ENCODE assay signal across 8 mouse cellular contexts in the genomic region with DNA sequence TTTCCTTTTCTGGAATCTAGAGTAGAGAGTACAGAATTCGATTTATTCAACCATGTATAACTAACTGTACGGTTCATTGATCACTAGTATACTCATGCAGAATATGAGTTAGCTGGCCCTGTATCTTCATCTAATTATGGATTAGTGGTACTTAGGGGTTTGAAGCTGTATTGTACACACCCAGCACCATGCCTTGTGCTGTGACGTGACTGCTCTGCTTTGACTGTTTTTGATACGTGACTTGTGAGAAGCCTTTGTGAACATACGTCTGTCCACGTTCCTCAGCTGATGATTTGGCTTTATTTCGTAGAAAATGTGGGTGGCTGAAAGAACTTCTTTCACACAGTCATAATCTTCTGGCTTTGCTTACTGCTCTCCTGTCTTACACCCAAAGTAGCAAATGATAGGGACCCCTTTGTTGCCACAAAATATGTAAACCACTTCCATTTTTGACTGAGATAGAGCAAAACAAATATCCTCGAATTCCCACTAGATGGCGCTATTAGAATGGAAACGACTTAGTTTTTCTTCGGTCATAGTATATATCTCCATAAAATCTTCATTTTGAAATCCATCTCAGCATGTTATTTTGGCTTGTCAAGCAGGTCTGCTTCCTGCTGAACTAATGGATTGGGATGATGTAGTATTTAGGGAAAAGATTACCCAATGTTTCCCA.
DNase-seq lines count a peak whose midpoint lies in the region; ATAC-seq and TF ChIP-seq lines count a peak whose summit lies in the region.

No protein-coding gene starts in this region.

- 40% methylated on average over 11 of the region's 11 CpGs for WGBS in kidney, embryonic 16.5 days
- 43% methylated on average over 11 of the region's 11 CpGs for WGBS in intestine, embryonic 14.5 days

- peak overlapping the region; percentile 48 for H3K4me2 ChIP-seq in kidney, embryonic 16.5 days (replicated peaks; ENCODE audit: low read depth, low read length)
- peak overlapping the region; percentile 46 for H3K4me2 ChIP-seq in intestine, embryonic 14.5 days (ENCODE audit: low read length)
- peak overlapping the region; percentile 96 for H3K4me2 ChIP-seq in myocyte (ENCODE audit: low read depth)

- no peak overlapping the region for H3K27ac ChIP-seq in kidney, embryonic 16.5 days (ENCODE audit: low read length)
- H3K27ac ChIP-seq in intestine, embryonic 14.5 days (ENCODE audit: low read depth): no peak overlapping the region

- no peak overlapping the region for H3ac ChIP-seq in myocyte (ENCODE audit: control insufficient read depth, insufficient read length)

- H3K27me3 ChIP-seq in kidney, embryonic 16.5 days (ENCODE audit: insufficient read depth, low read length): no peaks in the 10 kb centered on the region
- no peaks in the 10 kb centered on the region for H3K27me3 ChIP-seq in intestine, embryonic 14.5 days (replicated peaks; ENCODE audit: control insufficient read depth, insufficient read depth, low read length)
- H3K27me3 ChIP-seq in myocyte (ENCODE audit: control insufficient read depth, insufficient read depth, insufficient read length): no peaks in the 10 kb centered on the region

- no peak for TF ChIP-seq POLR2A in myocyte (IDR thresholded peaks at IDR 0.05; ENCODE audit: insufficient read length, low read depth)

- no peaks in the 10 kb centered on the region for H3K9me3 ChIP-seq in kidney, embryonic 16.5 days (ENCODE audit: low read length)
- H3K9me3 ChIP-seq in intestine, embryonic 14.5 days (ENCODE audit: control insufficient read depth, low read length): no peaks in the 10 kb centered on the region

- H3K36me3 ChIP-seq in kidney, embryonic 16.5 days (ENCODE audit: insufficient read depth, low read length): no peaks in the 10 kb centered on the region
- no peaks in the 10 kb centered on the region for H3K36me3 ChIP-seq in intestine, embryonic 14.5 days (ENCODE audit: control insufficient read depth, insufficient read depth, low read length)
- H3K36me3 ChIP-seq in myocyte (ENCODE audit: control insufficient read depth, insufficient read depth): no peaks in the 10 kb centered on the region

- no peak; the same call in 1 of the 2 replicates for ATAC-seq in kidney, embryonic 16.5 days (ENCODE audit: low FRiP score, low TSS enrichment)
- peak; percentile 22; the same call in 1 of the 2 replicates for ATAC-seq in intestine, embryonic 14.5 days (replicated peaks; ENCODE audit: low FRiP score, low TSS enrichment, low read depth)

- DNase-seq in kidney, postnatal 25 days: no peak
- peak; percentile 30 for DNase-seq in ES-CJ7 (ENCODE audit: low read depth, low spot score)
- peak; percentile 78 for DNase-seq in embryo, embryonic 10.5 days (ENCODE audit: low spot score)
- DNase-seq in intestine, embryonic 14.5 days (ENCODE audit: low spot score): no peak
- DNase-seq in spleen, postnatal 10 days (ENCODE audit: low spot score in 2 of 2): no peak
- no peak for DNase-seq in thymus, postnatal 36 days

- no peak overlapping the region for H3K9ac ChIP-seq in kidney, embryonic 16.5 days (replicated peaks; ENCODE audit: low read length)
- no peak overlapping the region for H3K9ac ChIP-seq in intestine, embryonic 14.5 days (ENCODE audit: low read length)

- peaks cover 9% of the 10 kb centered on the region for H3K4me1 ChIP-seq in kidney, embryonic 16.5 days (ENCODE audit: insufficient read depth, low read length)
- peaks cover 6% of the 10 kb centered on the region for H3K4me1 ChIP-seq in intestine, embryonic 14.5 days (replicated peaks; ENCODE audit: control insufficient read depth, insufficient read depth, low read length)

- no peaks in the 10 kb centered on the region for H3K79me2 ChIP-seq in myocyte (ENCODE audit: control insufficient read depth, insufficient read depth)

- no peak overlapping the region for H3K4me3 ChIP-seq in kidney, embryonic 16.5 days (ENCODE audit: low read length)
- H3K4me3 ChIP-seq in intestine, embryonic 14.5 days (ENCODE audit: low read depth, low read length): no peak overlapping the region
- H3K4me3 ChIP-seq in myocyte: no peak overlapping the region

TF ChIP-seq in myocyte, 11 proteins besides CTCF, POLR2A, EP300 and RAD21:
- TF ChIP-seq MYOD1 (IDR thresholded peaks at IDR 0.05; ENCODE audit: control insufficient read depth in 1 of 3, insufficient read length in 2 of 3, low read depth in 2 of 3): no peak
- no peak for TF ChIP-seq USF1 (IDR thresholded peaks at IDR 0.05; ENCODE audit: low read depth)
- no peak for TF ChIP-seq CEBPB (IDR thresholded peaks at IDR 0.05; ENCODE audit: insufficient read depth, poor library complexity, severe bottlenecking)
- no peak for TF ChIP-seq SRF (IDR thresholded peaks at IDR 0.05; ENCODE audit: control insufficient read depth, insufficient read length, low read depth)
- TF ChIP-seq MAX (IDR thresholded peaks at IDR 0.05; ENCODE audit: low read depth): no peak
- TF ChIP-seq POLR2AphosphoS2 (IDR thresholded peaks at IDR 0.05; ENCODE audit: insufficient read length, low read depth): no peak
- TF ChIP-seq REST (IDR thresholded peaks at IDR 0.05; ENCODE audit: insufficient read depth, insufficient read length): no peak
- TF ChIP-seq E2F4 (IDR thresholded peaks at IDR 0.05; ENCODE audit: insufficient read depth): no peak
- TF ChIP-seq TCF12 (IDR thresholded peaks at IDR 0.05; ENCODE audit: insufficient read depth, poor library complexity, severe bottlenecking): no peak
- no peak for TF ChIP-seq MYOG (IDR thresholded peaks at IDR 0.05; ENCODE audit: control insufficient read depth in 1 of 3, insufficient read depth in 1 of 3, insufficient read length in 2 of 3, low read depth in 2 of 3)
- no peak for TF ChIP-seq TCF3 (IDR thresholded peaks at IDR 0.05; ENCODE audit: insufficient read length, low read depth)

Comparison
In these comparisons a context has a peak if more than half of its experiments do, and no peak if none do; other contexts are left out.
1. H3K4me2 ChIP-seq: peak in every context shown above with its lines; median percentile 96 in myocyte; 48 in kidney, embryonic 16.5 days; 46 in intestine, embryonic 14.5 days.
2. DNase-seq: peak in ES-CJ7 (single experiment) and embryo, embryonic 10.5 days (single experiment); none in kidney, postnatal 25 days (0 of 2), intestine, embryonic 14.5 days (single experiment), spleen, postnatal 10 days (0 of 2) and thymus, postnatal 36 days (0 of 2).